Mouse (Mus musculus) lung, postnatal 4 days (tissue): ENCODE data around the gene Gm6993.
A peak's percentile ranks its signal among the peaks of the same experiment; 100 is the strongest.

Experiments
- DNase-seq, 2 experiments: peaks; one replicate each; pipeline ENCODE4 v3.0.0; 2021

Gm6993 gene

DNA sequence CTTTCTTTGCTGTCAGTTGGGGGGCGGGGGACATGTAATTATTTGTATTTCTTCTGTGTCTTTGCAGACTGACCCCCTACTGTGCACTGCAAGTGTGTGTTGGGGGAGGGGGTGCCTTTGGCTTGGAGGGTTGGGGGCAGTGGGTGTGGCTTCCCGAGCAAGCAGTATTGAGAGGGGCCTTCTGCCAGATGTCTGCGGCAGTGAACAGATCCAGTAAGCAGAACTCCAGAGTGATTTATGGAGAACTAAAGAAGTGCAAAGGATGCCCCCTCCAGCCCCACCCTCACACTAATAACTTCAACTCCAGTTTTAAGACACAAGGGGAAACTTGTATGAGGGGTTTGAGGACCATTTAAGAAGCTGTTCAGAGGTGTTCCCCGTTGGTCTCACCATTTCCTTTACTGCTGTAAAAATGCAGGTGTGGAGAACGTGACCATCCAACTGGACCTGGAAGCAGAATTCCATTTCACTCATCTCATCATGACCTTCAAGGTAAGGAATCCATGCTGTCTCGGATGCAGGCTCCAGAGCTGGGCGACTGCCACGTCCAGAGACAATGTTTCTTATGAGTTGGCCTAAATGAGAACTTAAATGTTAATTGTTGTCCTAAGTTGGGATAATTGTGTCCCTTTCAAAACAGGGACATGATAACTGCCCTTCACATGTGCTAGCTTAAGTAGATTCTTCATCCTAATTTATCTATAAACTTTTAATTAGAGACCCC is 31.6 kb downstream of the Gm6993 start:
- DNase-seq, result no peak

DNA sequence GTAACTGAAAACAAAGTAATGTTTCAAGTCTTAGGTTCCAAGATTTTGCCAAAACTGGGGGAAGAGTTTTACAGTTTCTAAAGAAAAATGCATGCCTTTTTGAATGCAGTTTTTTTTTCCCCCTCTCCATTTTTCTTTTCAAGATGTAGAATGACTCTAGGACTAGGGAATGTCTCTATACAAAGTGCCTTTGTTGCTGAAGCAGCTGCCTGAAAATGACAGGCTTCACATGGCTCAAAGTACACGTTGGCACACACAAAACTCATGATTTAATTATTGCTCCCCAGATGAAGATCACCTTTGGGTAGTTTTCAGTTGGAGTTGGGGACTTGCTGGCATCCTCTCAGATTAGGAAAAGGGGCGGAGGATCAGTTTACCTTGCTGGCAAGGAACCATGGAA is 32.3 kb downstream of the Gm6993 start:
- DNase-seq, result no peak

DNA sequence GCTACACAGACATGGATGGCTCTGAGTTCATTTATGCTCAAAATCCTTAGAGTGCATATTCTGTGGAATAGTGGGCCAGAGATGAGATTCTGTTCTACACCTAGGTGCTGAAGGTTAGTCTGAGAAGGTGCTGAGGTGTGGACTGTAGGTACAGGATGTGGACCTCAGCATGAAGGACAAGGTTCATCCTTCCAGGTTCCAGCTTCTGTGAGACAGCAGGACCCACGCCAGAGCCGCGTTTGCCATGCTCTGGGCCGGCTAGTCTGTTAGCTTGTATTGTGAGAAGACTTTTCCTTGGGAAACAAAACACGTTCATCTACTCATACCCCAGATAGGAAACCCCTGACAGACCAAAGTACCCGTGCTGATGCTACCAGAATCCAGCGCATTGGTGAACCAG is 33.1 kb downstream of the Gm6993 start:
- DNase-seq, result no peak

DNA sequence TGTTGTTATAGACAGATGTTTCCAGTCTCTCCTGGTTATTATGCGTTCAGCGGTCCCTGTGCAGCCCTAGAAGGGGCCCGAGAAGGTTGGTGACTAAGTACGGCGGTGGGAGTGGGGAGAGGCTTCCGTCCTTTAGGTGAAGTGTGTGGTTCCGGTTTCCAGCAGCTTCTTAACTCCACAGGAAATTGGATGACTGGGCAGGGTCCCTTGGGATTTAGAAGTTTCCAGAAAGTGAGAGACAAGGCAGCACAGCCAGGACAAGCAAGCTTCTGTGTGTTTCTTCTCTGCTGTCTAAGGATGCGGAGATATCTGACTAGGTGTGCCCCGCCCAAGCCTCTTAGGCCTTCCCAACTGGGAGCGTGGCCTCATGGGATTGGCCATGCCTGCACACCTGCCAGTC is 34.8 kb downstream of the Gm6993 start:
- no peak for DNase-seq

DNA sequence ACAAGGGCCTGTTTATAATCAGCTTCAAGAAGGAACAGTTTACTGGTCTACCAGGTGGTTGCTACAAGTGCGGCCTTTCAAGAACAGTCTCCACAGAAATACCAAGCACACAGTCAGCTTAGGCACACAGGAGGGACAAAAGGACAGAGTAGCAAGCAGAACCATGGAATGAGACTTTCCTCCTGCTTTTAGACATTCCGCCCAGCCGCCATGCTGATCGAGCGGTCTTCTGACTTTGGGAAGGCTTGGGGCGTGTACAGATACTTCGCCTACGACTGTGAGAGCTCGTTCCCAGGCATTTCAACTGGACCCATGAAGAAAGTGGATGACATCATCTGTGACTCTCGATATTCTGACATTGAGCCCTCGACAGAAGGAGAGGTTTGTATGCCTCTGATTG is 37.7 kb downstream of the Gm6993 start:
- no peak for DNase-seq

DNA sequence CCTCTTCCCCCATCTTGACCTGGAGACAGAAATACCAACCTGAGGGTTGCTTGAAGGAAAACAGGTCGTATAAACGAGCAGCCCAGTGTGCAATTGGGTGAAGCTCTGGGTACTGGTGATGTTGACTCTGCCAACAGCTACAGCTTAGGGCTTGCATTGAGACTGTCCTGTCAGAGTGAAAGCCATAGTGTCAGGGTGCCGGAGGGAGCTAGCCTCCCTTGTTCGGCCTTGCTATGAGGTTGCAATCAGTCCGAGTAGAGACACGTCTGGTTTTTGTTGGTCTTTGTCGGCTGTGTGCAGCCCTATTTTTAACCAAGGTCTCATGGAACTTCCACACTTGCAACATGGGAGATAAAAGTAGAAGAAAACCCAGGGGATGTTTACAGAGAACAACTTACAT is 39.7 kb downstream of the Gm6993 start:
- no peak for DNase-seq

DNA sequence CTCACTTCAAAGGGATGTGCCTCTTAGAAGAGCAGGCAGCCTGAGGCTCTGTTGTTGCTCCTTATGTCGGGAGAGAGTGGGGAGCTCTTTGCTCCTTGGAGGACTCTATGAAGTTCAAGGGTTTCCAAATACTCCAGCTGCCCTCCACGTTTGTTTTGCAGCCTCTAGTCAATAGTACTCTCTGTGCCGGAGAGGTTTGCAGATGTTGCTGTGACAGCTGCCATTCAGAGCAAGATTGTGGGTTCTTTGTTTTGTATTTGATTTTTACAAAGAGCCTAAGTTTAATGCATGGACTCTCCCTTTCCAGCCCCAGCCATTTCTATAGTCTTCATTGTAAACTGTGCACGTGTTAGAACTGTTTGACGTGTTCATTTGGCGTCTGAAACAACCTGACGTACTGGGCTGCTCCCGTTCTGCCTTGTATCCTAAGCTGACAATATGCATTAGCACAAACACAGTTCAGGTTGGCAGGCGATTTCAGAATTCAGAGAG is 40.6 kb downstream of the Gm6993 start:
- DNase-seq, result no peak

DNA sequence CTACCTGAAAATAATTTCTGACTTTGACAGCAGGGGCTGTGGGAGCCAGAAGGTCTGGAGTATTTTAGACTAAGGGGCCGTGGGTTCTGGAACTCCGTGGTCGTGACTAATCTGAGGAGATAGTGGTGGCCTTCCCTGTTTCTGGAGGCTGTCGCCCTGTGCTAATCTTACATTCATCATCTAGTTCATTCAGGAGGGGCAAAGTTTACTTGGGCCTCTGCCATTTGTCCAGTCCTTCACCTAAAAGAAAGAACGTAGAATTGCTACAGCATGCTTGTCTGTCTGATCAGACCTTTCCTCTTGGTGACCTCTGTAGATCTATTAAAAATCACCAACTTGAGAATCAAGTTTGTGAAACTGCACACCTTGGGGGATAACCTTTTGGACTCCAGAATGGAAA is 41.7 kb downstream of the Gm6993 start:
- no peak for DNase-seq

DNA sequence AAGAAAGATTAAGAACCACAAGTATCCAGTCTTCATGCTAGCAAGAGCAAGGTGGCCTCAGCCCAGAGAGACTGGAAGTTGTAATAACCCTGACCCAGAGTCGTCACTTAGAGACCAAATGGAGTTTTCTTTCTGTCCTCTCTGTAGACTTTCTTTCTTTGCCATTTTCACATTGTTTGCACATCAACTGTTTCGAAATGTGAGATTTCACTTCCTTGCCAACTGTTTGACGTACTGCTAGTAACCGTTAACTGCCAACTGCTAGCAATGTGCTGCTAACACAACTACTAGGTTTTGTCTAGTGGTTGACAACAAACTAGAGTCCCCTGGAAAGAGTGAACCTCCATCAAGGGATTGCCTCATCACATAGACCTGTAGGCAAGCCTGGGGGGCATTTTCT is 42.6 kb downstream of the Gm6993 start:
- no peak for DNase-seq

DNA sequence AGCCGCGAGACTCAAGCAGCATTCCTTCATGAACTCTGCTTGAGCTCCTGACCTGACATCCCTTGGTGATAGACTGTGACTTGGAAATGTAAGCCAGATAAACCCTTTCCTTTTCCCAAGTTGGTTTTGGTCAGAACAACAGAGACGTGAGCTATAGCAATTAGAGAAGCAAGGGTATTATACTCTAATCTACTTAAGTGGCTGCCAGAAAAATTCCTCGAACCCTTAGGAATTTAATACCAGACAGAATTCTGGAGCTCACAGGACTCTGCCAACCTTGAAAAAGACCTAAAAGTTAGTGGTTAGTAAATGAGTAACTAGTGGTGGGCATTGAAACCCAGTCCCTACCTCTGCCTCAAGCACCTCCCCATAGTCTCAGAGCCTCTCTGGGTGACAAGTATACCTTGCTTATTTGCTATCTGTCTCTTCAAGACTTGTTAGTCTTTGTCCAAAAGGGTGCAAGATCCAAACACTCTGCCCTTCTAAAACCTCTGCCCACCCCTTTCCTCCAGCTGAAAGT is 43.1 kb downstream of the Gm6993 start:
- no peak for DNase-seq

DNA sequence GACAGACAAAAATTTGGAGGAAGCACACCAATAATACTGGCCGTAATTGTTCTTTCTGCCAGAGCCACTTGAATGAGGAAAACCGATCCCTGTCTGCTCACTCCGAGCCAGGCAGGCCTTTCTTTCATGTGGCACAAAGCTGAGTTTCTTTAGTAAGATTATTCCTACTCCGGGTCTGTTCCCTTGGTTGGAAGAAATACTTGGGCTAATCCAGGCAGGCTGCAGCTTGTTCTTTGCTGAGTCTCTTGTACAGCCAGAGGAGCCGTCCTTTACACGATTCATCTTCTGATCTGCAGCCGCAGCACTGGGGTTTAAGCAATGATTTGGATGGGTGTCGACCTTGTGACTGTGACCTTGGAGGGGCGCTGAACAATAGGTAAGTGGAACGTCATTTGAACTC is 48.5 kb downstream of the Gm6993 start:
- peak in 1 of 2 experiments; percentile 8 for DNase-seq
